Mouse (Mus musculus) lung, postnatal 14 days (tissue): Measurements from ENCODE around the gene Adk.

Experiments used
- DNase-seq: peaks from one replicate; pipeline ENCODE4 v3.0.0; 2021

Adk gene

GRCm38 (mm10) chr14:21102666-21103203, 50.4 kb downstream of the Adk start:
- no peak for DNase-seq

- no peak for DNase-seq
Measured at GRCm38 (mm10) chr14:21105049-21105448, 52.7 kb downstream of the Adk start.

GRCm38 (mm10) chr14:21106582-21106981, 54.2 kb downstream of the Adk start:
- no peak for DNase-seq

- DNase-seq = no peak
Measured at GRCm38 (mm10) chr14:21107551-21107950, 55.2 kb downstream of the Adk start.

- no peak for DNase-seq
Measured at GRCm38 (mm10) chr14:21110492-21110891, 58.1 kb downstream of the Adk start.

GRCm38 (mm10) chr14:21111500-21111899, 59.1 kb downstream of the Adk start:
- DNase-seq = no peak

- no peak for DNase-seq
Measured at GRCm38 (mm10) chr14:21112174-21112573, 59.8 kb downstream of the Adk start.

GRCm38 (mm10) chr14:21112742-21113141, 60.4 kb downstream of the Adk start:
- DNase-seq = no peak

- no peak for DNase-seq
Measured at GRCm38 (mm10) chr14:21114339-21114738, 62.0 kb downstream of the Adk start.

- no peak for DNase-seq
Measured at GRCm38 (mm10) chr14:21115318-21115717, 62.9 kb downstream of the Adk start.

- peak; percentile 38 for DNase-seq
Measured at GRCm38 (mm10) chr14:21115888-21116460, 63.6 kb downstream of the Adk start.

GRCm38 (mm10) chr14:21118095-21118494, 65.7 kb downstream of the Adk start:
- DNase-seq = no peak

GRCm38 (mm10) chr14:21119653-21120313, 67.4 kb downstream of the Adk start:
- DNase-seq = no peak

GRCm38 (mm10) chr14:21120473-21120872, 68.1 kb downstream of the Adk start:
- peak; percentile 80 for DNase-seq

- no peak for DNase-seq
Measured at GRCm38 (mm10) chr14:21127215-21127614, 74.8 kb downstream of the Adk start.

- peak; percentile 68 for DNase-seq
Measured at GRCm38 (mm10) chr14:21136906-21137305, 84.5 kb downstream of the Adk start.

GRCm38 (mm10) chr14:21142603-21143002, 90.2 kb downstream of the Adk start:
- DNase-seq = no peak

- DNase-seq = peak; percentile 52
Measured at GRCm38 (mm10) chr14:21143406-21144115, 91.2 kb downstream of the Adk start.

GRCm38 (mm10) chr14:21147171-21147570, 94.8 kb downstream of the Adk start:
- DNase-seq = no peak

- DNase-seq = no peak
Measured at GRCm38 (mm10) chr14:21150301-21150700, 97.9 kb downstream of the Adk start.

- no peak for DNase-seq
Measured at GRCm38 (mm10) chr14:21152055-21152454, 99.7 kb downstream of the Adk start.

- no peak for DNase-seq
Measured at GRCm38 (mm10) chr14:21165706-21166105, 113.3 kb downstream of the Adk start.

GRCm38 (mm10) chr14:21166114-21166513, 113.7 kb downstream of the Adk start:
- DNase-seq = no peak
